In the genomic region with DNA sequence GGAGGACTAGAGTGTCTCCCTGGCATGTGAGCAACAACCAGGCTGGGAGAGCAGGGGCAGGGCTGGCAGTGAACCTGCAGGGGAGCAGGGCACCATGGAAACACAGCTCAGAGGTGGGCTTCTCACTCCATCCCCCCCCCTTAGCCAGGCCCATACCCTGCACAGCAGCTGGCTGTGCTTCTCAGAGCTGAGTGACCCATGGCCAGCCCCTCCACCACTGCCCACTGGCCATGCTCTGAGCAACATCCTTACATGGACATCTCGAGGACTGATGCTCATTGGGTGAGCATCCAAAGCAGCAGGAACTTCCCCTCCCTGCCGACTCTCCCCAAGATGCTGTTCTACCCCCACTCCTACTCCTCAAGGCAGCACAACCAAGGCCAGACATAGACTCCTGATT, we compare ENCODE assay signal across 19 mouse cellular contexts.
A peak's percentile ranks its signal among the peaks of the same experiment; 100 is the strongest.
DNase-seq lines count a peak whose midpoint lies in the region; ATAC-seq and TF ChIP-seq lines count a peak whose summit lies in the region.
"Had no signal": no experiment of that assay in that cellular context is flagged by ENCODE, and none has a peak within 500 bp of the region (broad histone marks: within the 10 kb centered on the region; RNA-seq: fewer than 3 reads in every experiment).

No protein-coding gene starts in this region.

- H3K9me3 ChIP-seq in forebrain, embryonic 10.5 days: no peaks in the 10 kb centered on the region
- no peaks in the 10 kb centered on the region for H3K9me3 ChIP-seq in forebrain, embryonic 11.5 days (ENCODE audit: control insufficient read depth, low read length)
- H3K9me3 ChIP-seq in heart, embryonic 16.5 days (replicated peaks; ENCODE audit: control insufficient read depth, low read length): no peaks in the 10 kb centered on the region
- H3K9me3 ChIP-seq in intestine, embryonic 15.5 days: no peaks in the 10 kb centered on the region
- H3K9me3 ChIP-seq: forebrain, embryonic 13.5 days; hindbrain, embryonic 13.5 days; liver, embryonic 12.5 days had no signal

- no peak for ATAC-seq in forebrain, embryonic 11.5 days (replicated peaks; ENCODE audit: low FRiP score)
- ATAC-seq in heart, embryonic 16.5 days (replicated peaks; ENCODE audit: extremely low read depth, insufficient read depth, low FRiP score): no peak
- peak; percentile 19; the same call in 1 of the 2 replicates for ATAC-seq in intestine, embryonic 15.5 days
- ATAC-seq: forebrain, embryonic 13.5 days; liver, embryonic 12.5 days had no signal

- no peak overlapping the region for H3K4me3 ChIP-seq in forebrain, embryonic 10.5 days
- H3K4me3 ChIP-seq in forebrain, embryonic 11.5 days (ENCODE audit: low read depth, low read length): no peak overlapping the region
- H3K4me3 ChIP-seq in heart, embryonic 16.5 days (ENCODE audit: low read length): no peak overlapping the region
- no peak overlapping the region for H3K4me3 ChIP-seq in intestine, embryonic 15.5 days (replicated peaks)
- H3K4me3 ChIP-seq in small intestine, adult 2 months (ENCODE audit: low read depth, low read length): no peak overlapping the region
- H3K4me3 ChIP-seq: forebrain, embryonic 13.5 days; hindbrain, embryonic 13.5 days; liver, embryonic 12.5 days had no signal

- peak overlapping the region; percentile 40; the same call in 1 of the 2 replicates for H3K27ac ChIP-seq in forebrain, embryonic 10.5 days
- H3K27ac ChIP-seq in forebrain, embryonic 11.5 days (ENCODE audit: low read depth, low read length): no peak overlapping the region
- peak overlapping the region; percentile 37; the same call in 1 of the 2 replicates for H3K27ac ChIP-seq in heart, embryonic 16.5 days (ENCODE audit: low read length)
- no peak overlapping the region for H3K27ac ChIP-seq in intestine, embryonic 15.5 days
- H3K27ac ChIP-seq in small intestine, adult 2 months (ENCODE audit: insufficient read depth, low read depth, low read length): peak overlapping the region; percentile 3
- H3K27ac ChIP-seq: forebrain, embryonic 13.5 days; hindbrain, embryonic 13.5 days; liver, embryonic 12.5 days had no signal

- no peak for TF ChIP-seq POLR2A in small intestine, adult 2 months (IDR thresholded peaks at IDR 0.05; ENCODE audit: low read depth, low read length)

- no peak for DNase-seq in forebrain, embryonic 10.5 days (ENCODE audit: extremely low spot score, low spot score)
- no peak for DNase-seq in forebrain, embryonic 11.5 days (ENCODE audit: low spot score)
- DNase-seq in heart, postnatal 10 days: no peak
- no peak for DNase-seq in urinary bladder, postnatal 4 days (ENCODE audit: low spot score in 2 of 2)
- DNase-seq in thymus, postnatal 10 days (ENCODE audit: low spot score in 2 of 2): no peak
- DNase-seq: adrenal gland, adult 2 months; cerebellum, adult 9-11 months; gastrocnemius, postnatal 25 days; kidney, adult 18-20 months; kidney, postnatal 25 days; layer of hippocampus, adult 9-11 months; lung, embryonic 14.5 days; thymus, postnatal 4 days had no signal

- no peak for TF ChIP-seq CTCF in small intestine, adult 2 months (IDR thresholded peaks at IDR 0.05; ENCODE audit: extremely low read depth, insufficient read length, insufficient replicate concordance, low read depth, low read length)

- intact Hi-C loops in heart, postnatal 10 days (cut with DNase I): no loop called here

- H3K27me3 ChIP-seq in forebrain, embryonic 10.5 days (ENCODE audit: poor library complexity, severe bottlenecking): no peaks in the 10 kb centered on the region
- no peaks in the 10 kb centered on the region for H3K27me3 ChIP-seq in forebrain, embryonic 11.5 days (ENCODE audit: control insufficient read depth, insufficient read depth, low read length)
- no peaks in the 10 kb centered on the region for H3K27me3 ChIP-seq in heart, embryonic 16.5 days (ENCODE audit: control insufficient read depth, insufficient read depth, low read length)
- no peaks in the 10 kb centered on the region for H3K27me3 ChIP-seq in intestine, embryonic 15.5 days (replicated peaks)
- no peaks in the 10 kb centered on the region for H3K27me3 ChIP-seq in small intestine, adult 2 months (ENCODE audit: control insufficient read depth, insufficient read depth, low read length)
- H3K27me3 ChIP-seq: forebrain, embryonic 13.5 days; hindbrain, embryonic 13.5 days had no signal

- peaks cover 37% of the 10 kb centered on the region for H3K4me1 ChIP-seq in forebrain, embryonic 10.5 days
- no peaks in the 10 kb centered on the region for H3K4me1 ChIP-seq in forebrain, embryonic 11.5 days (replicated peaks; ENCODE audit: control insufficient read depth, insufficient read depth, low read length)
- peaks cover 72% of the 10 kb centered on the region for H3K4me1 ChIP-seq in heart, embryonic 16.5 days (ENCODE audit: control insufficient read depth, insufficient read depth, low read length)
- peaks cover 19% of the 10 kb centered on the region; the same call in 1 of the 2 replicates for H3K4me1 ChIP-seq in intestine, embryonic 15.5 days (replicated peaks)
- H3K4me1 ChIP-seq in small intestine, adult 2 months (ENCODE audit: control insufficient read depth, insufficient read depth, insufficient read length, low read length): 0 out of 2 replicates have a peak, but pooled peaks cover 2% of the 10 kb centered on the region

- WGBS in forebrain, embryonic 10.5 days: 46% methylated on average over 2 of the region's 2 CpGs
- 58% methylated on average over 2 of the region's 2 CpGs for WGBS in forebrain, embryonic 11.5 days
- 23% methylated on average over 2 of the region's 2 CpGs for WGBS in heart, embryonic 16.5 days
- 20% methylated on average over 2 of the region's 2 CpGs for WGBS in intestine, embryonic 15.5 days
- WGBS in small intestine, adult 2 months: 39% methylated on average over 2 of the region's 2 CpGs

- H3K36me3 ChIP-seq in forebrain, embryonic 10.5 days (replicated peaks): no peaks in the 10 kb centered on the region
- no peaks in the 10 kb centered on the region for H3K36me3 ChIP-seq in forebrain, embryonic 11.5 days (ENCODE audit: control insufficient read depth, insufficient read depth, low read length)
- H3K36me3 ChIP-seq in heart, embryonic 16.5 days (ENCODE audit: control insufficient read depth, insufficient read depth): no peaks in the 10 kb centered on the region
- no peaks in the 10 kb centered on the region for H3K36me3 ChIP-seq in intestine, embryonic 15.5 days
- no peaks in the 10 kb centered on the region for H3K36me3 ChIP-seq in small intestine, adult 2 months (ENCODE audit: control insufficient read depth, insufficient read depth, low read length)
- H3K36me3 ChIP-seq: hindbrain, embryonic 13.5 days; liver, embryonic 12.5 days had no signal

- H3K4me2 ChIP-seq in forebrain, embryonic 11.5 days (ENCODE audit: low read depth, low read length, severe bottlenecking): no peak overlapping the region
- no peak overlapping the region for H3K4me2 ChIP-seq in heart, embryonic 16.5 days (ENCODE audit: low read depth, low read length)
- H3K4me2 ChIP-seq in intestine, embryonic 15.5 days (replicated peaks): no peak overlapping the region
- H3K4me2 ChIP-seq: forebrain, embryonic 13.5 days; hindbrain, embryonic 13.5 days; liver, embryonic 12.5 days; lung, embryonic 14.5 days had no signal

- H3K9ac ChIP-seq in forebrain, embryonic 11.5 days (ENCODE audit: low read length): no peak overlapping the region
- H3K9ac ChIP-seq in heart, embryonic 16.5 days (ENCODE audit: low read length): peak overlapping the region; percentile 28; the same call in 1 of the 2 replicates
- no peak overlapping the region for H3K9ac ChIP-seq in intestine, embryonic 15.5 days
- H3K9ac ChIP-seq: forebrain, embryonic 13.5 days; hindbrain, embryonic 13.5 days; liver, embryonic 12.5 days; lung, embryonic 14.5 days had no signal

Comparison
In these comparisons a context has a peak if more than half of its experiments do, and no peak if none do; other contexts are left out.
1. H3K27ac ChIP-seq: peak in forebrain, embryonic 10.5 days (single experiment), heart, embryonic 16.5 days (single experiment) and small intestine, adult 2 months (single experiment); none in forebrain, embryonic 11.5 days (single experiment) and intestine, embryonic 15.5 days (single experiment).